Mouse (Mus musculus): ENCODE data around the gene Lefty2. TPM values are rescaled to one million over a fixed set of nuclear protein-coding genes. Genes with fewer than 3 reads are reported as not detected.
"Not testable (repeated sequence)": the region's sequence is repeated elsewhere in the genome, so short reads cannot be mapped to it uniquely, and the experiment has no call there.

Gene Lefty2
- total RNA-seq, 2 experiments from 2014 or later, result not detected

DNA sequence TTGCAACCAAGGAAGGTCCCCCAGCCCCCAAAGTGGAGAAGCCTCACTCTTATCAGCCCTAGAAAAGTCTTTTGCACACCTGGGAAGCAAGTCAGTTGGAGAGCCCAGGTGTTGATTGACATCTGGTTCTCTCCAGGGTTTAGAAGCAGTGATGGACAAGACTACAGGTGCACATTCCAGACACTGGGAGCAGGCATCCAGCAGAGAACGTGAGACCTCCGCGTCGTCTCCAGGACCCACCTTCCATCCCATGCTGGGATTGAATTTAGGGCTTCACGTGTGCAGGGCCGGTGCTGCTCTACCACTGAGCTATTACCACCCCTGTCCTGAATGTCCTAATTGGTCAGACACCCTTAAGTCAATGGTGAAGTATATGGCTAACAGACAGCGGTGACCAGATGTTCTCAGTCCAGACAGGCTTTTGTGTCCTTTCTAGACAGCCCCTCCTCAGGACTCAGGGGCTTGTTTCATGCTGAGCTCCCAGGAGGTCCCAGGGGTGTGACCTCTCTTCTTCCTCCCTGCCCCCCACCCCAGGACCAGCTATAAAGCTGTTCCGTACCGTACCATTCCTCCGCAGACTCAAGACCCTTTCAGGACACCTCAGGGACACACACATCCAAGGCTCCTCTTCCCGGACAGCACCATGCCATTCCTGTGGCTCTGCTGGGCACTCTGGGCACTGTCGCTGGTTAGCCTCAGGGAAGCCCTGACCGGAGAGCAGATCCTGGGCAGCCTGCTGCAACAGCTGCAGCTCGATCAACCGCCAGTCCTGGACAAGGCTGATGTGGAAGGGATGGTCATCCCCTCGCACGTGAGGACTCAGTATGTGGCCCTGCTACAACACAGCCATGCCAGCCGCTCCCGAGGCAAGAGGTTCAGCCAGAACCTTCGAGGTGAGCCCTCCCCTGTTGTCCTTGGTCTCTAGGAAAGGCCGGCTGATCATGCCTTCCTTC, 41.8 kb downstream of the Lefty2 start, which contains the start of gene Lefty1:
TSS of gene Lefty1 (plus strand) at position 556 of the 953 bp plus-strand sequence.
- DNase-seq, result no peak

DNA sequence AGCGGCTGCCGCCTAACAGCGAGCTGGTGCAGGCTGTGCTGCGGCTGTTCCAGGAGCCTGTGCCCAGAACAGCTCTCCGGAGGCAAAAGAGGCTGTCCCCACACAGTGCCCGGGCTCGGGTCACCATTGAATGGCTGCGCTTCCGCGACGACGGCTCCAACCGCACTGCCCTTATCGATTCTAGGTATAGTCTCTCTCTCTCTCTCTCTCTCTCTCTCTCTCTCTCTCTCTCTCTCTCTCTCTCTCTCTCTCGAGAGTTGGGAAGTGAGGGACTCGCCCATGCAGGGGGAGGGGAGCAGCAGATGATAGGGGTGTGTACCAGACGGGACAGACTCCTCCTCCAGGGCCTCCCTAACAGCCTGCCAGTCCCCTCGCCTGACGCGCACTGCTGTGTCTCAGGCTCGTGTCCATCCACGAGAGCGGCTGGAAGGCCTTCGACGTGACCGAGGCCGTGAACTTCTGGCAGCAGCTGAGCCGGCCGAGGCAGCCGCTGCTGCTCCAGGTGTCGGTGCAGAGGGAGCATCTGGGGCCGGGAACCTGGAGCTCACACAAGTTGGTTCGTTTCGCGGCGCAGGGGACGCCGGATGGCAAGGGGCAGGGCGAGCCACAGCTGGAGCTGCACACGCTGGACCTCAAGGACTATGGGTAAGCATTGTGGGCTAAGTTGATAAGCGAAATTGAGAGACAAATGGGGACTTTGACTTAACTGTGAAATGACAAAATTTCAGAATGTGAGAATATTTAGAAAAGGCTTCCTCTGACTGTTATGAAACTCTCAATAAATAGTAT, 43.9 kb downstream of the Lefty2 start:
- DNase-seq, result peak; percentile 41

- not testable (repeated sequence) for DNase-seq
Observed at GRCm38 (mm10) chr1:180937631-180938030, 44.7 kb downstream of the Lefty2 start.

DNA sequence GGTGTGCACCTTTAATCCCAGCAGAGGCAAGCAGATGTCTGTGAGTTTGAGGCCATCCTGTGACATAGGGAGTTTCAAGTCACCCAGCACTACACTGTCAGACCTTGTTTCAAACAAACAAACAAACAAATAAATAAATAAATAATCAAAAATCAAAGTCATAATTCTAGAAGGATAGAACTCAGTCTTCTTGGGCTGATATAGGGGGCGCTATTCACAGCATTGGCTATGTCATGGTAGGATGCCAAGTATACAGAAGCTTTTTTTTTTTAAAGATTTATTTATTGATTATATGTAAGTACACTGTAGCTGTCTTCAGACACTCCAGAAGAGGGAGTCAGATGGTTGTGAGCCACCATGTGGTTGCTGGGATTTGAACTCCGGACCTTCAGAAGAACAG, 45.9 kb downstream of the Lefty2 start:
- DNase-seq, result not testable (repeated sequence)

GRCm38 (mm10) chr1:180940776-180941460, 48.0 kb downstream of the Lefty2 start:
- no peak for DNase-seq

DNA sequence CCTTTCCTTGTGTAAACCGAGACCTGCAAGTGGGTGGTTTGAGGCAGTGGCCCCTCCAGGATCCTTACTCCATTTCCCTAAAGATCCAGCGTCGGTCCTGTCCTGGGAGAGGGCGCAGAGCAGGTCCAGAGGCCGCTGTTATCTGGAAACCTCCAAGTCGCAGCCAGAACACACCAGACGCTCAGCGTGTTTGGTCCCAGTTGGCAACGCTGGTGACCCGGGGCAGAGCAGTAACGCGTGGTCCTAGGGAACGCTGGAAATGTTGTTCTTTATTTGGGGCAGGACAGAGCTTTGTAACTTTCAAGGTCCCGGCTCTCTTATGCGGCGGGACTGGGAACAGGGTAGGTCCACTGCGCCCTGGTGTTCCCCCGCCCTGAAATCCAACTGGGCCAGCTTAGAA, 48.8 kb downstream of the Lefty2 start:
- no peak for DNase-seq

- DNase-seq, result peak; percentile 78
Observed at GRCm38 (mm10) chr1:180942166-180943031, 49.5 kb downstream of the Lefty2 start, which contains the start of gene Tmem63a. Gene Tmem63a (plus strand): TSS chr1:180942344.

- DNase-seq, result no peak
Observed at GRCm38 (mm10) chr1:180943032-180943644, 50.2 kb downstream of the Lefty2 start.

DNA sequence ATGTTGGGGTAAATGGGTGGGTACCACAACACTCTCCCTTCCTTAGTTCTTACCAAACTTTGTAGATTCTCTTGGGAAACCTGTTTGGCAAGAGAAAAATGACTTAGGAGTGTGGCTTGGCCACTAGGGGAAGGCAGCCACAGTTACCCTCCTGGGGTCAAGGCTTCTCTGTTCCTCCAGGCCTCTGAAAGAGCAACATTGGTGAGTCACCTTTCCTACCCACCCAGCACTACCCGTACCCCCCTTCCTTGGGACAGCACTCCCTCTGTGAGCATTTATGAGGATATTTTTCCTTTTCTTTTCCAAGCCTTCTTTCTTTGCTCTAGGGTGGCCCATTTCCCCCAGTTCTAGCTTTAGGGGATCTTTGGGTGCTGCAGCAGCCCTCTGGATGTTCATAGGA, 51.0 kb downstream of the Lefty2 start:
- no peak for DNase-seq

DNA sequence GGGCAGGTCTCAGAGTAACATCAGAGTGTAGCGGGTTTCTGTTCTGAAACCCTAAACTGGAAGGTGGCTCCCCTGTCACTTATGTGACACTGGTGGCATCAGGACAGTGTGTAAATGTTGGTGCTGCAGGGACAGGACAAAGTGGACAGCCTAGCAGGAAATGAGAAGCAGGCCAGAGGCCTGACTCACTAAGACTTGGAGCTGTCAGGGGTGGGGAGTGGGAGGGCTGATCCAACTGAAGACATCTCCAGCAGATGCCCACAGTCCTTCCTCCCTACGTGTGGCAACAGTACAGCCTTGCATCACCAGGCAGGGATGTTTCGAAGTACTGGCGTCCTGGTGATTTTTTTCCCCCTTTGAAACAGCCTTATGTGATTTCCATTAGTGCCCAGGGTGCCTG, 51.6 kb downstream of the Lefty2 start:
- DNase-seq, result no peak

DNA sequence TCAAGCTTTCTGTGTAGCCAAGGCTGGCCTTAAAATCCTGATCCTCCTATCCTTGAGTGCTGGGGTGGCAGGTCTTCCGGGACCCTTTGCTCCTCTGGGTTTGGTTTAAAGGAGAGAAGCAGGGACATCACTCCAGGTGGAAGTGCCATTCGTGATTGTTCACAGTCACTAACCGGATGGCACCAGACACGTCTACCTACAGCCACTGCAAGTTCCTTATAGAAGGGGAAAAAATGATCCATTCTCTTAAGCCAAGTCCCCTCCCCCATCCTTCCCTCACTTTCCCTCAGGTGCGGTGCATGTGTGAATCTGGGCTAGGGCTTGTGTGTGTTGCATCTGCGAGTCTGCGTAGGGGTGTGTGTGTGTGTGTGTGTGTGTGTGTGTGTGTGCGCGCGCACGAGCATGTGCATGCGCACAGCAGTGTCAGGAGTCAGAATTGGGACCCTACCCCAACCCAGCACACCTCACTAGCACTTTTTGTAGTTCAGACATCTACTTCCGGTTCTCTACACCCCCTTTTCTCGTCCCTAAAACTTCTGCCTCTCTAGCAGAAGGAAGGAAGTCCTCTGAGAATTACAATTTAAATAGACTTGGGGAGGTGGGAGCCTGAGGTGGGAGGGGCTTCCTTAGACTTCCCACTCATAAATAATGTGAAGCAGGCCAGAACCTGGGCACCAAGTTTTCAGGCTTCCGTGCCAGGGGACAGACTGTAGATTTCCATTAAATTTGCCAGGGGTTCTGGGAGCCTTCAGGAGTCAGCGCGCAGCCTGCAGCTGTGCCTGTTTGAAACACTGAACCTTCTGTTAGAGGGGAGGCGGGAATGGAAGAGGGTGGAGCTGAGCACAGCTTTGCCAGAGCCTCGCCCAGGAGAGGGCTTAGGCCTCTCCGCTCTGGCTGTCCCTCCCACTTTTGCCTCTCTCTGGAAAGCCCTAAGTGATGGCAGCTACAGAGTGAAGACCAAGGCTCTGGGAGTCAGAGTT, 52.4 kb downstream of the Lefty2 start:
- DNase-seq, result peak; percentile 53

DNA sequence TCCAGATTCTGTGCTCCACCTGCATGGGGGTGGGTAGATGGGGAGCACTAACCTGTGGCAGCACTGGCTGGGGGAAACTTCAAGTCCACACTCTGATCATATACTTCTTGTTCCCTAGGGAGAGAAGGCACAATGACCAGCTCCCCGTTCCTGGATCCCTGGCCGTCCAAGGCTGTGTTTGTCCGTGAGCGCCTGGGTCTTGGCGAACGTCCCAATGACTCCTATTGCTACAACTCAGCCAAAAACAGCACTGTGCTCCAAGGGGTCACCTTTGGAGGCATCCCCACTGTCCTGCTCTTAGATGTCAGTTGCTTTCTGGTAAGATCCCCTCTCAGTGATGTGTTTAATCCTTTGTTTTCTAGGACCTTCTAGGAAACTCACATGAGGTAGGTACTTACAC, 53.5 kb downstream of the Lefty2 start:
- no peak for DNase-seq

Other genes with a start within 250 kb of the Lefty2 start
- gene Mixl1, start 196.1 kb upstream of the Lefty2 start, total RNA-seq (2021), result not detected
- 10 to 100 TPM; 22.0 to 27.7 TPM for gene Acbd3, start 167.1 kb upstream of the Lefty2 start, total RNA-seq (2021)
- 100 to 1,000 TPM; 573 to 601 TPM for gene H3f3a, start 79.2 kb upstream of the Lefty2 start, total RNA-seq (2021)
- 10 to 100 TPM in 1 of 2 experiments, 1 to 10 TPM in 1; 8.7 to 11.4 TPM for gene Sde2, start 42.0 kb upstream of the Lefty2 start, total RNA-seq (2021)
- gene Pycr2, start 11.2 kb downstream of the Lefty2 start, total RNA-seq (2021), result 10 to 100 TPM; 19.9 to 20.6 TPM
- 1 to 10 TPM in 1 of 2 experiments, under 1 TPM in 1; 0.59 to 1.2 TPM for gene Lefty1, start 41.9 kb downstream of the Lefty2 start, total RNA-seq (2021)
- gene Tmem63a, start 49.2 kb downstream of the Lefty2 start, total RNA-seq (2021), result 10 to 100 TPM; 13.2 to 16.2 TPM
- 10 to 100 TPM; 15.8 to 17.6 TPM for gene Ephx1, start 127.8 kb downstream of the Lefty2 start, total RNA-seq (2021)
- not detected for gene 9130409I23Rik, start 158.1 kb downstream of the Lefty2 start, total RNA-seq (2021)

Data from gastrocnemius, postnatal 10 days (tissue).